Mouse (Mus musculus): ENCODE data around the gene Coq2. TPM values are rescaled to one million over a fixed set of nuclear protein-coding genes. Genes with fewer than 3 reads are reported as not detected.

The Coq2 gene
- polyA plus RNA-seq, 1 experiment from 2014 or later: 61.8 TPM

DNA sequence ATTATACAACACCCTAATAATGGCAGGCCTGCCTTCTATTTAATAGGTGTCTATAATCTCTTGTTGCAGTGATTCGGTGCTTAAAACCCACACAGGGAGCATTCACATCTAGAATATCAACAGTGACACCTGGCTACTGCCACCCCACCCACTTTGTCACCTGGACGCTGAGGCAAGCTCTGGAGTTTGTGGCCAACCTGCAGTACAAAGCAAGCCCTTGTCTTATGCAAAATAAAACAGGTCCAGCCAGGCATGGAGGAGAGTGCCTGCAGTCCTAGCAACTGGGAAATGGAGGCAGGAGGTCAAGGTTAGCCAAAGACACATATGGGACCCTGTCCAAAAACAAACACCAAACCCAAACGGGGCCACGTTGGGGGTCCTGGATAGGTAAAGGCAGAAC is 2.5 kb downstream of the Coq2 start:
- Histone ChIP-seq H3K4me2 (ENCODE audit: low read depth, low read length) (0 out of 2 replicates have a peak overlapping the region, but pooled peaks have one; percentile 69), H3K27ac (replicated peaks; ENCODE audit: low read depth, low read length) (no peak overlapping the region), H3K27me3 (replicated peaks; ENCODE audit: control insufficient read depth, insufficient read depth, low read length) (no peaks in the 10 kb centered on the region), H3K9me3 (ENCODE audit: control insufficient read depth, low read length) (no peaks in the 10 kb centered on the region), H3K4me3 (ENCODE audit: low read depth, low read length) (no peak overlapping the region), H3K9ac (ENCODE audit: low read depth, low read length) (no peak overlapping the region), H3K36me3 (ENCODE audit: control insufficient read depth, insufficient read depth, low read length) (0 out of 2 replicates have a peak, but pooled peaks cover 12% of the 10 kb centered on the region), H3K4me1 (ENCODE audit: control insufficient read depth, insufficient read depth, low read length) (peaks cover 11% of the 10 kb centered on the region)
- ATAC-seq (ENCODE audit: low read depth): no peak
- no peak for DNase-seq (ENCODE audit: low spot score)
- 87% methylated on average over 4 of the region's 4 CpGs for WGBS

GRCm38 (mm10) chr5:100671897-100672296 is 3.0 kb downstream of the Coq2 start:
- no peaks in the 10 kb centered on the region for H3K27me3 ChIP-seq (replicated peaks; ENCODE audit: control insufficient read depth, insufficient read depth, low read length)
- peaks cover 11% of the 10 kb centered on the region for H3K4me1 ChIP-seq (ENCODE audit: control insufficient read depth, insufficient read depth, low read length)
- no peaks in the 10 kb centered on the region for H3K9me3 ChIP-seq (ENCODE audit: control insufficient read depth, low read length)
- no peak overlapping the region for H3K9ac ChIP-seq (ENCODE audit: low read depth, low read length)
- 73% methylated on average over 3 of the region's 3 CpGs for WGBS
- H3K4me3 ChIP-seq (ENCODE audit: low read depth, low read length): no peak overlapping the region
- no peak overlapping the region for H3K4me2 ChIP-seq (ENCODE audit: low read depth, low read length)
- H3K27ac ChIP-seq (replicated peaks; ENCODE audit: low read depth, low read length): no peak overlapping the region
- H3K36me3 ChIP-seq (ENCODE audit: control insufficient read depth, insufficient read depth, low read length): 0 out of 2 replicates have a peak, but pooled peaks cover 17% of the 10 kb centered on the region
- DNase-seq (ENCODE audit: low spot score) (no peak), ATAC-seq (ENCODE audit: low read depth) (no peak)

DNA sequence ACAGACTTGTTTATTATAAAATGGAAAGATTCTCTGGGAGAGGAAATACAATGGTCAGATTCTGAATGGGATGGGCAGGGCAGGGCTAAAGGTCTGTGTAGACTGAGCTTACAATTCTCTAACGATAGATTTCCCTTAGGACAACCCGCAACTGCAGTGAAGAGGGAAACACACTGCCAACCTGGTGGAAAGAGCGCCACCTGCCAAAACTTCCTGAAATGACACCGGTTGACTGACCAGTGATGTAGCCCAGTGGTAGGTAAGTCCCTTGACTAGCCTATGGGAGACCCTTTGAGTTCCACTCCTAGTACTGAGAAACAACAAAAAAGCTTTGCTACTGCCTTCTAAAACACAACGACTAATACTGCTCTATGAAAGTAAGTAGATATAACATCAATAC is 3.5 kb downstream of the Coq2 start:
- peaks cover 11% of the 10 kb centered on the region for H3K4me1 ChIP-seq (ENCODE audit: control insufficient read depth, insufficient read depth, low read length)
- H3K9me3 ChIP-seq (ENCODE audit: control insufficient read depth, low read length): no peaks in the 10 kb centered on the region
- H3K36me3 ChIP-seq (ENCODE audit: control insufficient read depth, insufficient read depth, low read length): peaks cover 20% of the 10 kb centered on the region; the same call in 1 of the 2 replicates
- H3K4me3 ChIP-seq (ENCODE audit: low read depth, low read length): no peak overlapping the region
- WGBS: 24% methylated on average over 5 of the region's 5 CpGs
- ATAC-seq (ENCODE audit: low read depth): no peak
- H3K9ac ChIP-seq (ENCODE audit: low read depth, low read length): no peak overlapping the region
- H3K4me2 ChIP-seq (ENCODE audit: low read depth, low read length): no peak overlapping the region
- no peak overlapping the region for H3K27ac ChIP-seq (replicated peaks; ENCODE audit: low read depth, low read length)
- DNase-seq (ENCODE audit: low spot score): no peak
- no peaks in the 10 kb centered on the region for H3K27me3 ChIP-seq (replicated peaks; ENCODE audit: control insufficient read depth, insufficient read depth, low read length)

- no peak for DNase-seq (ENCODE audit: low spot score)
- H3K9ac ChIP-seq (ENCODE audit: low read depth, low read length): no peak overlapping the region
- H3K36me3 ChIP-seq (ENCODE audit: control insufficient read depth, insufficient read depth, low read length): peaks cover 51% of the 10 kb centered on the region
- no peak overlapping the region for H3K4me3 ChIP-seq (ENCODE audit: low read depth, low read length)
- no peaks in the 10 kb centered on the region for H3K9me3 ChIP-seq (ENCODE audit: control insufficient read depth, low read length)
- H3K4me2 ChIP-seq (ENCODE audit: low read depth, low read length): no peak overlapping the region
- no peaks in the 10 kb centered on the region for H3K4me1 ChIP-seq (ENCODE audit: control insufficient read depth, insufficient read depth, low read length)
- H3K27ac ChIP-seq (replicated peaks; ENCODE audit: low read depth, low read length): no peak overlapping the region
- WGBS: 73% methylated on average over 1 of the region's 1 CpGs
- H3K27me3 ChIP-seq (replicated peaks; ENCODE audit: control insufficient read depth, insufficient read depth, low read length): no peaks in the 10 kb centered on the region
- ATAC-seq (ENCODE audit: low read depth): no peak
These were observed 8.0 kb downstream of the Coq2 start for GRCm38 (mm10) chr5:100666965-100667364.

DNA sequence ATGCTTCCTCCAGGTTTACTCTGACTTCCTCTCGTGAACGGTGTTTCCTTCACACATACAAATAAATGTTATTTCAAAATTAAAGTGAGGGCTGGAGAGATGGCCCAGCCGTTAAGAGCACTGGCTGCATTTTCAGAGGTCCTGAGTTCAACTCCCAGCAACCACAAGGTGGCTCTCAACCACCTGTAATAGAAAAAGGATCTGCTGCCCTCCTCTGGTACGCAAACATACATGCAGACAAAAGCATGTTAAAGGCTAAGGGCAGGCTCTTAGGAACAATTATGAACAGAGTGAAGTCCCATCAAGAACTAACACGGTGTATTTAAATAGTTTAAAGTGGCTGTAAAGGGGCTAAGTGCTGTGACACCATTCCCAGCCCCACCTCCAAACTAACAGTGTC is 11.1 kb downstream of the Coq2 start:
- H3K9me3 ChIP-seq (ENCODE audit: control insufficient read depth, low read length): no peaks in the 10 kb centered on the region
- WGBS: 61% methylated on average over 5 of the region's 5 CpGs
- no peaks in the 10 kb centered on the region for H3K27me3 ChIP-seq (replicated peaks; ENCODE audit: control insufficient read depth, insufficient read depth, low read length)
- DNase-seq (ENCODE audit: low spot score) (peak; percentile 49), ATAC-seq (ENCODE audit: low read depth) (no peak)
- no peak overlapping the region for H3K9ac ChIP-seq (ENCODE audit: low read depth, low read length)
- peaks cover 71% of the 10 kb centered on the region for H3K36me3 ChIP-seq (ENCODE audit: control insufficient read depth, insufficient read depth, low read length)
- no peak overlapping the region for H3K4me3 ChIP-seq (ENCODE audit: low read depth, low read length)
- no peak overlapping the region for H3K27ac ChIP-seq (replicated peaks; ENCODE audit: low read depth, low read length)
- H3K4me2 ChIP-seq (ENCODE audit: low read depth, low read length): no peak overlapping the region
- H3K4me1 ChIP-seq (ENCODE audit: control insufficient read depth, insufficient read depth, low read length): no peaks in the 10 kb centered on the region

DNA sequence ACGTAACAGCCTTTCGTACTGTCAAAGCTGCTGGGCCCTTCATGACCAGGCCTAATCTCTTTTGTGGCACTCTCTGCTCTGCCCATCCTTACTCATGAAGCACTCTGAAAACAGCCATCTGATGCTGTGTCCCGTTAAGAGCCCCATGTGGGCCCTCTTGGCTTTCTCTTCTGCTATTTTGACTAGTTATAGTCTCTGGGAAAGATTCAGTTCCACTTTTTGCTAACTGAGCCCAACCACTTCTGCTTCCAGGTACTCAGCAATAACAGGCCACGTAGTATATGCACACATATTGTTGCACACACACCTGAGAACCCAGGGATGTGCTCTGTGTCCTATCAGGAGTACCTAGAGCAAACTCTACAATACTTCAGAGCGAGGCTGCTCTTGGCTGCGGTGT is 11.9 kb downstream of the Coq2 start:
- Histone ChIP-seq H3K9me3 (ENCODE audit: control insufficient read depth, low read length) (no peaks in the 10 kb centered on the region), H3K4me2 (ENCODE audit: low read depth, low read length) (no peak overlapping the region), H3K4me3 (ENCODE audit: low read depth, low read length) (no peak overlapping the region), H3K9ac (ENCODE audit: low read depth, low read length) (no peak overlapping the region), H3K4me1 (ENCODE audit: control insufficient read depth, insufficient read depth, low read length) (no peaks in the 10 kb centered on the region), H3K27ac (replicated peaks; ENCODE audit: low read depth, low read length) (no peak overlapping the region), H3K27me3 (replicated peaks; ENCODE audit: control insufficient read depth, insufficient read depth, low read length) (no peaks in the 10 kb centered on the region), H3K36me3 (ENCODE audit: control insufficient read depth, insufficient read depth, low read length) (peaks cover 80% of the 10 kb centered on the region)
- DNase-seq (ENCODE audit: low spot score): no peak
- no peak for ATAC-seq (ENCODE audit: low read depth)
- 94% methylated on average over 6 of the region's 6 CpGs for WGBS

DNA sequence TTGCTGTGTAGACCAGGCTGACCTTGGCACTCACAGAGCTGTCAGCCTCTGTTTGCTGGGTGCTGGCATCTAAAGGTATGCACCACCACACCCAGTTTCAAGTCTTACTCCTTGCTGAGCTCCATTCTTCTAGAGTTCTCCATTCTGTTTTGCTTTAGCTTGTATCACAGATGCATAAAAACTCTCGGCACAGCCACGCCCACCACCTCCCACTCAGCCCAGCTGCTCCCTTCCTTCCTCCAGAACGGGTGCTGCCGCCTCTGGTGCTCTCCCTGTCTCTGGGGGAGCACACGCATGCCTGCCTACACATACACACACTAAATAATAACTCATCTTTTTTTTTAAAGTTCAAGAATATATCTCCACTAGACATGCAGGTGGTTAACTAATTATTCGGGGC is 16.5 kb downstream of the Coq2 start:
- DNase-seq (ENCODE audit: low spot score) (no peak), ATAC-seq (ENCODE audit: low read depth) (no peak)
- Histone ChIP-seq H3K36me3 (ENCODE audit: control insufficient read depth, insufficient read depth, low read length) (peaks cover 92% of the 10 kb centered on the region), H3K4me3 (ENCODE audit: low read depth, low read length) (no peak overlapping the region), H3K4me1 (ENCODE audit: control insufficient read depth, insufficient read depth, low read length) (no peaks in the 10 kb centered on the region), H3K4me2 (ENCODE audit: low read depth, low read length) (no peak overlapping the region), H3K27ac (replicated peaks; ENCODE audit: low read depth, low read length) (no peak overlapping the region), H3K27me3 (replicated peaks; ENCODE audit: control insufficient read depth, insufficient read depth, low read length) (no peaks in the 10 kb centered on the region), H3K9ac (ENCODE audit: low read depth, low read length) (no peak overlapping the region), H3K9me3 (ENCODE audit: control insufficient read depth, low read length) (no peaks in the 10 kb centered on the region)
- 80% methylated on average over 6 of the region's 6 CpGs for WGBS

- Histone ChIP-seq H3K4me1 (ENCODE audit: control insufficient read depth, insufficient read depth, low read length) (no peaks in the 10 kb centered on the region), H3K9me3 (ENCODE audit: control insufficient read depth, low read length) (no peaks in the 10 kb centered on the region), H3K4me3 (ENCODE audit: low read depth, low read length) (no peak overlapping the region), H3K27ac (replicated peaks; ENCODE audit: low read depth, low read length) (no peak overlapping the region), H3K27me3 (replicated peaks; ENCODE audit: control insufficient read depth, insufficient read depth, low read length) (no peaks in the 10 kb centered on the region), H3K4me2 (ENCODE audit: low read depth, low read length) (no peak overlapping the region), H3K9ac (ENCODE audit: low read depth, low read length) (no peak overlapping the region), H3K36me3 (ENCODE audit: control insufficient read depth, insufficient read depth, low read length) (peaks cover 74% of the 10 kb centered on the region)
- DNase-seq (ENCODE audit: low spot score): no peak
- WGBS: 87% methylated on average over 6 of the region's 6 CpGs
- ATAC-seq (ENCODE audit: low read depth): no peak
These were observed 18.6 kb downstream of the Coq2 start for GRCm38 (mm10) chr5:100656352-100656751.

- 84% methylated on average over 9 of the region's 9 CpGs for WGBS
- ATAC-seq (ENCODE audit: low read depth): no peak
These were observed 22.6 kb downstream of the Coq2 start for GRCm38 (mm10) chr5:100652327-100652726.

More at GRCm38 (mm10) chr5:100652327-100652726, 22.6 kb downstream of the Coq2 start:
- no peak overlapping the region for H3K4me2 ChIP-seq (ENCODE audit: low read depth, low read length)
- no peak for DNase-seq (ENCODE audit: low spot score)
- H3K27ac ChIP-seq (replicated peaks; ENCODE audit: low read depth, low read length): no peak overlapping the region
- no peaks in the 10 kb centered on the region for H3K27me3 ChIP-seq (replicated peaks; ENCODE audit: control insufficient read depth, insufficient read depth, low read length)
- H3K4me3 ChIP-seq (ENCODE audit: low read depth, low read length): no peak overlapping the region
- peaks cover 36% of the 10 kb centered on the region for H3K36me3 ChIP-seq (ENCODE audit: control insufficient read depth, insufficient read depth, low read length)
- H3K4me1 ChIP-seq (ENCODE audit: control insufficient read depth, insufficient read depth, low read length): no peaks in the 10 kb centered on the region
- H3K9me3 ChIP-seq (ENCODE audit: control insufficient read depth, low read length): no peaks in the 10 kb centered on the region
- H3K9ac ChIP-seq (ENCODE audit: low read depth, low read length): no peak overlapping the region
